Mouse (Mus musculus) bone marrow, adult 2 months (tissue): ENCODE measurements around the gene Kpnb1.

Source experiments
- CTCF ChIP-seq: fragments of 200-500 bp; IDR thresholded peaks from 2 replicates; pipeline ENCODE4 v1.5.1; 2011; ENCODE audit warnings: low read length, control low read depth; ENCODE audit not compliant: control insufficient read depth, insufficient read depth
- POLR2A ChIP-seq: fragments of 200-500 bp; IDR thresholded peaks from 2 replicates; pipeline ENCODE4 v1.6.1; 2011; ENCODE audit warnings: low read depth, mild to moderate bottlenecking, control low read depth, low read length, borderline replicate concordance; ENCODE audit not compliant: control insufficient read depth

- no peak for TF ChIP-seq CTCF
- TF ChIP-seq POLR2A = no peak
These were observed 918 bp upstream of the Kpnb1 start for GRCm38 (mm10) chr11:97188643-97188955.
